Mouse (Mus musculus): ENCODE data around the gene Nmnat2. TPM values are rescaled to one million over a fixed set of nuclear protein-coding genes. Genes with fewer than 3 reads are reported as not detected.

Nmnat2 gene
- polyA plus RNA-seq, 1 experiment from 2014 or later: 47.7 TPM

DNA sequence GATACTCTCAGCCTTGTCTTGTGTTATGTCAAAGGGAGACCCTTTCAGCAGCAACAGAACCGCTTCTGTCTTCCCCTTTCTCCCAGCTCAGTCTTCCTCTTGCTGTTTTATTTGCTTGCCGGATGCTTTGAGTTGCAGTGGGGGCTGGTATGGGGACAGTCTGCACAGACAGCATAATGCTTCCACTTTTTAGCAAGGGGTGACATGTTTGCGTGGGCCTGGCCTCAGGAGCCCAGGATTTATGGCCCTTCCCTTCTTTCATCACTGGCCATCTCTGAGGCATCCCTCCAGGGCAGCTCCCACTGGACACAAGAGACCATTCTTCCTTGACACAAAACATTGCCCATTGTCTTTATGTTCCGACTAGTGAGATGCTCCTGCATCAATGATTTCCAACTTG, 18.2 kb downstream of the Nmnat2 start:
- ATAC-seq (ENCODE audit: insufficient read depth, low FRiP score, low TSS enrichment): peak; percentile 96
- H3K27me3 ChIP-seq (ENCODE audit: control insufficient read depth, insufficient read depth, low read length): no peaks in the 10 kb centered on the region
- peaks cover 17% of the 10 kb centered on the region for H3K4me1 ChIP-seq (ENCODE audit: control insufficient read depth, insufficient read depth, low read length)
- H3K9me3 ChIP-seq (ENCODE audit: control insufficient read depth, low read length): no peaks in the 10 kb centered on the region
- H3K36me3 ChIP-seq (ENCODE audit: control insufficient read depth, insufficient read depth, low read length): no peaks in the 10 kb centered on the region
- 21% methylated on average over 4 of the region's 4 CpGs for WGBS
- H3K4me3 ChIP-seq (ENCODE audit: low read depth, low read length): no peak overlapping the region
- no peak overlapping the region for H3K4me2 ChIP-seq (ENCODE audit: low read depth)
- H3K27ac ChIP-seq (ENCODE audit: low read depth, low read length): peak overlapping the region; percentile 74
- no peak overlapping the region for H3K9ac ChIP-seq (ENCODE audit: low read length)
- DNase-seq (ENCODE audit: low spot score): peak; percentile 61

DNA sequence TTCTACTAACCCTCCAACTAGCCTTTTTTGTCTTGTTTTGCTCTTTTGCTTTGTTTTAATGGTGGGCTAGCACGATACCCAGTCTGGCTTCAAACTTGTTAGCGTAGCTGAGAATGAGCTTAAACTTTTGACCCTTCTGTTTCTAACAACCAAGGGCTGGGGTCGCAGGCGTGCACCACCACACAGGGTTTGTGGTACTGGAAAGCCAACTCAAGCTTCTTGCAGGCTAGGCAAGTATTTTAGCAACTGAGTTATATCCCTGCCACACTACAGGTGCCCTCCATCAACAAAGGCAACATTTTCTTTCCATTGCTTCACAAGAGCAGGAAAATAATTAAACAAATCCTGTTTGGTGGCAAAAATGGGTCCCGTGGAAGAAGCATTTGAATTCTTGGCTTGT, 18.6 kb downstream of the Nmnat2 start:
- DNase-seq (ENCODE audit: low spot score) (peak; percentile 39), ATAC-seq (ENCODE audit: insufficient read depth, low FRiP score, low TSS enrichment) (peak; percentile 53)
- H3K4me2 ChIP-seq (ENCODE audit: low read depth): no peak overlapping the region
- no peaks in the 10 kb centered on the region for H3K36me3 ChIP-seq (ENCODE audit: control insufficient read depth, insufficient read depth, low read length)
- no peaks in the 10 kb centered on the region for H3K27me3 ChIP-seq (ENCODE audit: control insufficient read depth, insufficient read depth, low read length)
- no peak overlapping the region for H3K9ac ChIP-seq (ENCODE audit: low read length)
- 22% methylated on average over 5 of the region's 5 CpGs for WGBS
- peak overlapping the region; percentile 74 for H3K27ac ChIP-seq (ENCODE audit: low read depth, low read length)
- H3K9me3 ChIP-seq (ENCODE audit: control insufficient read depth, low read length): no peaks in the 10 kb centered on the region
- H3K4me3 ChIP-seq (ENCODE audit: low read depth, low read length): no peak overlapping the region
- H3K4me1 ChIP-seq (ENCODE audit: control insufficient read depth, insufficient read depth, low read length): peaks cover 17% of the 10 kb centered on the region

DNA sequence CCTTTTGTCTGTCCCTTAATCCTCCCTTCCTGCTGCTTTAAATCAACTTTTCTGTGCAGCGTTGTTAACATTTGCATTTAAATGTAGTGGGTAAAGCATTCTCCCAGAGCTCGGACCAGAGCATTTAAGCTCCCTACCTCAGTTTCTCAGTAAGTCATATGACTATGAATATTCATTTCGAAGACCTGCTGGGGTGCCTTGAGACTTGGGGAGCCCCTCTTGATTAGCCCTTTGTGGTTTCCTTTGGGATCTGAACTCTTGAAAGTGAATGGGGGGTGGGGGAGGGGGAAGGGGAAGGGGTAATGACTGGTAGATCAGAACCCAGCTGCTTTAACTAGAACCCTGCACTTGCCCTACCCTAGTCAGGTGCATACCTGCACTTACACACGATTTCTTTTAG, 19.1 kb downstream of the Nmnat2 start:
- Histone ChIP-seq H3K27me3 (ENCODE audit: control insufficient read depth, insufficient read depth, low read length) (no peaks in the 10 kb centered on the region), H3K9ac (ENCODE audit: low read length) (no peak overlapping the region), H3K9me3 (ENCODE audit: control insufficient read depth, low read length) (no peaks in the 10 kb centered on the region), H3K4me3 (ENCODE audit: low read depth, low read length) (no peak overlapping the region), H3K4me2 (ENCODE audit: low read depth) (no peak overlapping the region), H3K27ac (ENCODE audit: low read depth, low read length) (peak overlapping the region; percentile 74), H3K36me3 (ENCODE audit: control insufficient read depth, insufficient read depth, low read length) (no peaks in the 10 kb centered on the region), H3K4me1 (ENCODE audit: control insufficient read depth, insufficient read depth, low read length) (peaks cover 17% of the 10 kb centered on the region)
- 19% methylated on average over 4 of the region's 4 CpGs for WGBS
- DNase-seq (ENCODE audit: low spot score): no peak
- ATAC-seq (ENCODE audit: insufficient read depth, low FRiP score, low TSS enrichment): no peak

DNA sequence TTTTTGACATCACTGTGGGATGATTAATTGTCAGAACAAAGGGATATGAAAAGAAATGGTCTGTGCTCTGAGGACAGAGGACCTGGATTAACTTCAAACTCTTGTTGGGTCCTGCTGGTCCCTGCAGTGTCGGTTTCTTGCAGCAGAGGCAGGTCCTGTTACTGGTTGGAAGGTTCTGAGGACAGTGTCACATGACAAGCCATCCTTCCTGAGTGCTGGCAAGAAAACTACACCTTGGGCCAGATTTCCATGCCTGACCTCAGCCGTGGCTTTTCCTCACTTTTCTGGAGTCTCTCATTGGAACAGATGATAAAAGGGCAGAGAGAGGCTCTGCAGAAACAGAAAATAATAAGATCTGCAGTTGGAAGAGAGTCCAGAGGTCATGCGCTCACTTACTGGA, 20.4 kb downstream of the Nmnat2 start:
- Histone ChIP-seq H3K4me3 (ENCODE audit: low read depth, low read length) (no peak overlapping the region), H3K4me1 (ENCODE audit: control insufficient read depth, insufficient read depth, low read length) (peaks cover 17% of the 10 kb centered on the region), H3K36me3 (ENCODE audit: control insufficient read depth, insufficient read depth, low read length) (no peaks in the 10 kb centered on the region), H3K9me3 (ENCODE audit: control insufficient read depth, low read length) (no peaks in the 10 kb centered on the region), H3K27me3 (ENCODE audit: control insufficient read depth, insufficient read depth, low read length) (no peaks in the 10 kb centered on the region), H3K9ac (ENCODE audit: low read length) (no peak overlapping the region), H3K27ac (ENCODE audit: low read depth, low read length) (no peak overlapping the region), H3K4me2 (ENCODE audit: low read depth) (no peak overlapping the region)
- 86% methylated on average over 3 of the region's 3 CpGs for WGBS
- DNase-seq (ENCODE audit: low spot score): no peak
- no peak for ATAC-seq (ENCODE audit: insufficient read depth, low FRiP score, low TSS enrichment)

DNA sequence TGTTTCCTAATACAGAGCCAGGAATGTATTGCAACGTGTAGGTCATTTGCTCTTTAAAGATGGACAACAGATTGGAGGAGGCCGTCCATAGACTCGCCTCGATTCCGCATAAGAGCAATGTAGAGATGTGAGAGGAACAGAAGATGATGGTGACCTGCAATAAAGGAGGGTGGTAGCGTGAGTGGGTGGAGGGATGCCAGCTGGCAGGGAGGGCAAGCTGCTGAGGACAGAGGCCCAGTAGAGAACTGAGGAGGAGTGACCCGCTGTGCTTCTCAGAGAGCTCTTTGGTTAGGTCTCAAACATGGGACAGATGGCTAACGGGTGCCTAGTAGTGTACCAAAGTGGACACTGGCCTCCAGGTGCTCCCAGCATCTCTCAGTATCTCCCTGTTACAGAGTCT, 23.9 kb downstream of the Nmnat2 start:
- 92% methylated on average over 7 of the region's 8 CpGs for WGBS
- no peaks in the 10 kb centered on the region for H3K9me3 ChIP-seq (ENCODE audit: control insufficient read depth, low read length)
- no peak overlapping the region for H3K27ac ChIP-seq (ENCODE audit: low read depth, low read length)
- no peak for DNase-seq (ENCODE audit: low spot score)
- H3K4me1 ChIP-seq (ENCODE audit: control insufficient read depth, insufficient read depth, low read length): peaks cover 13% of the 10 kb centered on the region
- H3K27me3 ChIP-seq (ENCODE audit: control insufficient read depth, insufficient read depth, low read length): no peaks in the 10 kb centered on the region
- H3K4me3 ChIP-seq (ENCODE audit: low read depth, low read length): no peak overlapping the region
- no peak for ATAC-seq (ENCODE audit: insufficient read depth, low FRiP score, low TSS enrichment)
- H3K9ac ChIP-seq (ENCODE audit: low read length): no peak overlapping the region
- H3K36me3 ChIP-seq (ENCODE audit: control insufficient read depth, insufficient read depth, low read length): no peaks in the 10 kb centered on the region
- H3K4me2 ChIP-seq (ENCODE audit: low read depth): no peak overlapping the region

DNA sequence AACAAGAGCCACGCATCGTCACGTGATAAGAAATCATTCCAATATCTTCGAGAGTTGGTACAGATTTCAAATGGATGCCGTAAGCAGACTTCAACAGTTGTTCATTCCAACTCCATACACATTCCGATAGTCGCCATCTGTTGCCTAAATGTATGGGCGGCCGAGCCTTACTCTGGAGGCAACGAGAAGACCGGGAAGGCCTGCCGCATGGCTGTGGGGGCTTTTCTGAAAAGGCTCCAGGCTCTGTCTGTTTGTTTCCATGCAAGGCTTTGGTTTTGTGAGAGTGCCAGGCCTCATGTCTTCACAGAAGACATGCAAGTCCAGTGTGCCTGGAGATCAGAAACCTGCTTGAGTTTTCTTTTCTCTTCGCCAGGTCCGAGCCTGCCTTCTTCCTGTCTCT, 28.6 kb downstream of the Nmnat2 start:
- ATAC-seq (ENCODE audit: insufficient read depth, low FRiP score, low TSS enrichment): no peak
- H3K4me2 ChIP-seq (ENCODE audit: low read depth): no peak overlapping the region
- H3K27me3 ChIP-seq (ENCODE audit: control insufficient read depth, insufficient read depth, low read length): no peaks in the 10 kb centered on the region
- no peaks in the 10 kb centered on the region for H3K9me3 ChIP-seq (ENCODE audit: control insufficient read depth, low read length)
- H3K9ac ChIP-seq (ENCODE audit: low read length): no peak overlapping the region
- H3K36me3 ChIP-seq (ENCODE audit: control insufficient read depth, insufficient read depth, low read length): no peaks in the 10 kb centered on the region
- no peaks in the 10 kb centered on the region for H3K4me1 ChIP-seq (ENCODE audit: control insufficient read depth, insufficient read depth, low read length)
- H3K27ac ChIP-seq (ENCODE audit: low read depth, low read length): no peak overlapping the region
- 93% methylated on average over 14 of the region's 14 CpGs for WGBS
- no peak overlapping the region for H3K4me3 ChIP-seq (ENCODE audit: low read depth, low read length)
- no peak for DNase-seq (ENCODE audit: low spot score)

DNA sequence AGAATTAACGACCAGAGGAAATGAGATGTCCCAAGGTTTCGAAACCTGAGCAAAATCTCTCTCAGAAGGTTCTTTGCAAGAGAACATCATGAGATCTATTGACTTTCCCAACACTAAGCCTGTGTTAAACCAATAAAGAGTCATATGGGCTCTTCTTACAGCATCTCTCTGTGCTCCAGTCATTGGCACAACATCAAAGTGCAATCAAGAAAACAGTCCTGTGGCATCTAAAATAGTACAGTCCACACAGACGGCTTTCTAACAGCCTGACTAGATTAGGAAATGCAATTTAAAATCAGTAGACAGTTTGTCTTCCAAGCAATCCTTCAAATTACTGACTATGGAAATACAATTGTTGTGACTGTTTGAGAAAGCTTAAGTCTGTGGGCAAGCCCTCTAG, 32.2 kb downstream of the Nmnat2 start:
- Histone ChIP-seq H3K9ac (ENCODE audit: low read length) (no peak overlapping the region), H3K36me3 (ENCODE audit: control insufficient read depth, insufficient read depth, low read length) (no peaks in the 10 kb centered on the region), H3K27me3 (ENCODE audit: control insufficient read depth, insufficient read depth, low read length) (no peaks in the 10 kb centered on the region), H3K4me2 (ENCODE audit: low read depth) (no peak overlapping the region), H3K27ac (ENCODE audit: low read depth, low read length) (no peak overlapping the region), H3K4me3 (ENCODE audit: low read depth, low read length) (no peak overlapping the region), H3K9me3 (ENCODE audit: control insufficient read depth, low read length) (no peaks in the 10 kb centered on the region), H3K4me1 (ENCODE audit: control insufficient read depth, insufficient read depth, low read length) (no peaks in the 10 kb centered on the region)
- ATAC-seq (ENCODE audit: insufficient read depth, low FRiP score, low TSS enrichment): no peak
- no peak for DNase-seq (ENCODE audit: low spot score)
- 87% methylated on average over 3 of the region's 3 CpGs for whole genome bisulfite sequencing

DNA sequence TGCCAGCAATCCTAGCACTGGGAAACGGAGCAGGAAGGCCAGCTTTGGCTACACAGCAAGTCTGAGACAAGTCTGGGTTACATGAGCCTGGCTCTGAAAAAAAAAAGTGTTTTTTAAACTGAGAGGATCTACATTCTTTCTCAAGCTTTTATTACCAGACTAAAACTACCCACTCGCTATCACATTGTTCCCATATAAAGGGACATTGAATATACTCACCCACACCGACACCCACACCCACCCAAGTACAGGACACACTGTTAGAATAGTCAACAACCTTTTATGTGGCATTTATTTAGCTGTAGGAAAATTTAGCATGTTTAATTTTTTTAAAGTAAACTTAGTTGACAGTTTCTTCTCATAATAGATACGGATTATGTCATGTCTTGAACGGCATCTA, 35.3 kb downstream of the Nmnat2 start:
- DNase-seq (ENCODE audit: low spot score): no peak
- WGBS: 91% methylated on average over 5 of the region's 5 CpGs

DNA sequence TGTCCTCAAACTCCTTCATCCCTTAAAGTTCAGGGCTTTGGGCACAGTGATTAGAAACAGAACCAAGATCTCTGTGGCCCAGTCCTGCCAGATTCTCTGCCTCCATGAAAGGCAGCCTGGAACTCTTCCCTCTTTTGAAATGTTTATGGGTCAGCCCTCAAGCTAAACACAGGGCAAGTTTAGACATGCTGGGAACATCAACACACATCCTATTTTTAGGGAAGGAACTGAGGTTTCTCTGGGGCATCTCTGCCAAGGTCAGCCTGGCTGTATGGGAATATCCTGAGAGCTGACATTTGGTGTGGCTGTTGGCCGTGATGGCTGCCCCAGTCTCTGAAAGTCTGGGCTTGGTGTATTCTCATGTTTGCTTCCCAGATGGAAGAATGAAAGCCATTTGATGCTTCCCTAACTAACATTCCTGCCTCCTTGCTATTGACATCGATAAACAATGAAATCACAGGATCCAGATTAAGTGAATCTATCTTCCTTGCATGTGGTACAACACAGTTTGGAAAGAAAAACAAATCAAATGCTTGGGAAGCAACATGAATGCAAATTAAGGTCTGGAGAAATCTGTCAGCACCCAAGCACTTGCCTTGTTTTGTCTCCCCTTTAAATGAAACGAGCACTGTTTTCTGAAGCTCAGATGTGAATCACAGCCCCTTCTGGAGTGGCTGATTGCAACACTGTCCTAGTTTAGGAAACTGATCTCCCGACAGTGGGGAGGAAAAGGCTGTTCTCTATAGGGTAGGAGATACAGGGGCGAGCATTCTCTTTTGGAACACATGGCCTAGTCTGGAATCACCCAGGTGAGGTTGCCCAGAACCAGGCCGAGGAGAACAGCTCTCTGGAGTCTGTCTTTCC, 37.7 kb downstream of the Nmnat2 start:
- DNase-seq (ENCODE audit: low spot score) (no peak), ATAC-seq (ENCODE audit: insufficient read depth, low FRiP score, low TSS enrichment) (no peak)
- Histone ChIP-seq H3K9me3 (ENCODE audit: control insufficient read depth, low read length) (no peaks in the 10 kb centered on the region), H3K4me3 (ENCODE audit: low read depth, low read length) (no peak overlapping the region), H3K4me2 (ENCODE audit: low read depth) (no peak overlapping the region), H3K9ac (ENCODE audit: low read length) (no peak overlapping the region), H3K27ac (ENCODE audit: low read depth, low read length) (no peak overlapping the region), H3K4me1 (ENCODE audit: control insufficient read depth, insufficient read depth, low read length) (no peaks in the 10 kb centered on the region), H3K36me3 (ENCODE audit: control insufficient read depth, insufficient read depth, low read length) (no peaks in the 10 kb centered on the region), H3K27me3 (ENCODE audit: control insufficient read depth, insufficient read depth, low read length) (no peaks in the 10 kb centered on the region)
- WGBS: 73% methylated on average over 6 of the region's 6 CpGs

More for the DNA sequence above, 35.3 kb downstream of the Nmnat2 start:
- H3K4me2 ChIP-seq (ENCODE audit: low read depth): no peak overlapping the region
- H3K9me3 ChIP-seq (ENCODE audit: control insufficient read depth, low read length): no peaks in the 10 kb centered on the region
- no peak overlapping the region for H3K27ac ChIP-seq (ENCODE audit: low read depth, low read length)
- ATAC-seq (ENCODE audit: insufficient read depth, low FRiP score, low TSS enrichment): no peak
- no peaks in the 10 kb centered on the region for H3K27me3 ChIP-seq (ENCODE audit: control insufficient read depth, insufficient read depth, low read length)
- H3K9ac ChIP-seq (ENCODE audit: low read length): no peak overlapping the region
- H3K4me3 ChIP-seq (ENCODE audit: low read depth, low read length): no peak overlapping the region
- H3K4me1 ChIP-seq (ENCODE audit: control insufficient read depth, insufficient read depth, low read length): no peaks in the 10 kb centered on the region
- no peaks in the 10 kb centered on the region for H3K36me3 ChIP-seq (ENCODE audit: control insufficient read depth, insufficient read depth, low read length)
